ENCODE assay signal across 20 mouse cellular contexts in the genomic region with DNA sequence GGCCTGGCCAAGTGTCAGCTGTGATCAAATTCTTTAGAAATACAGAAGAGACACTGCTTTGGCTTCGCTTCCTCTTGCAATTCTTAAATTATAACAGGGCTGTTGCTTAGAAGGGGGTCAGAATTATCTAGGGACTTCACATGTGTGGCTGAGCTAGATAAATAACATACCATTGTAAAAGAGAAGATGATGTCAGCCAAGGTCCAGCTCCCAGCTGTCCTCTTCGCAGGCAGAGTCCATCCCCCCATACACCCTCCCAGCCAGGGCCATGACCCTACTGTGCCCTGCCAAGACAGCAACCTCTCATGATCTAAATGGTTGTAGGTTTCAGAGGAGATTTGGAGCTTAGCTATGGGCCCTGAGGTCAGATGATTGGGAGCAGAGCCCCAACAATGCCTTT. TPM values are rescaled to one million over a fixed set of nuclear protein-coding genes. Genes with fewer than 3 reads are reported as not detected.
A peak's percentile ranks its signal among the peaks of the same experiment; 100 is the strongest.
DNase-seq lines count a peak whose midpoint lies in the region; ATAC-seq and TF ChIP-seq lines count a peak whose summit lies in the region.
"Had no signal": no experiment of that assay in that cellular context is flagged by ENCODE, and none has a peak within 500 bp of the region (broad histone marks: within the 10 kb centered on the region; RNA-seq: fewer than 3 reads in every experiment).

No protein-coding gene starts in this region.

- TF ChIP-seq POLR2A in myocyte (IDR thresholded peaks at IDR 0.05; ENCODE audit: insufficient read length, low read depth) = no peak

- H3K27ac ChIP-seq in hindbrain, embryonic 16.5 days (ENCODE audit: low read depth, low read length) = no peak overlapping the region
- H3K27ac ChIP-seq: hindbrain, embryonic 14.5 days had no signal

- no peaks in the 10 kb centered on the region for H3K9me3 ChIP-seq in hindbrain, embryonic 16.5 days (ENCODE audit: control insufficient read depth, low read length)
- H3K9me3 ChIP-seq: G1E had no signal

- H3K4me1 ChIP-seq in hindbrain, embryonic 16.5 days (ENCODE audit: control insufficient read depth, insufficient read depth, low read depth, low read length) = no peaks in the 10 kb centered on the region; the same call in 1 of the 2 replicates

- no peak overlapping the region for H3ac ChIP-seq in myocyte (ENCODE audit: control insufficient read depth, insufficient read length)

- no peaks in the 10 kb centered on the region for H3K36me3 ChIP-seq in myocyte (ENCODE audit: control insufficient read depth, insufficient read depth)
- no peaks in the 10 kb centered on the region for H3K36me3 ChIP-seq in hindbrain, embryonic 16.5 days (ENCODE audit: control insufficient read depth, insufficient read depth, low read length)
- H3K36me3 ChIP-seq: G1E had no signal

- H3K79me2 ChIP-seq in myocyte (ENCODE audit: control insufficient read depth, insufficient read depth) = no peaks in the 10 kb centered on the region

- peak; percentile 62 for DNase-seq in kidney, postnatal 10 days
- DNase-seq in kidney, postnatal 25 days = no peak
- DNase-seq in gastrocnemius, postnatal 14 days = peak; percentile 65
- DNase-seq in heart, postnatal 10 days = peak; percentile 62 to 64
- no peak for DNase-seq in embryo, embryonic 11 days
- DNase-seq: adrenal gland, adult 8-10 months; cerebellum, postnatal 10 days; midbrain, embryonic 14.5 days; retina, postnatal 1 day; thymus, adult 18-20 months had no signal

- intact Hi-C loops in gastrocnemius, postnatal 14 days (cut with DNase I; ENCODE audit: low total_unique reads) = no loop called here
- intact Hi-C loops in heart, postnatal 10 days (cut with DNase I) = loop anchor here (5.0 kb wide), 1 partner anchor 38 kb away; no protein-coding TSS in a partner anchor

- H3K4me2 ChIP-seq in myocyte (ENCODE audit: low read depth) = peak overlapping the region; percentile 7
- no peak overlapping the region for H3K4me2 ChIP-seq in hindbrain, embryonic 16.5 days (ENCODE audit: low read length)
- H3K4me2 ChIP-seq: hindbrain, embryonic 14.5 days had no signal

- no peak overlapping the region for H3K4me3 ChIP-seq in myocyte
- H3K4me3 ChIP-seq in hindbrain, embryonic 16.5 days (ENCODE audit: low read length) = no peak overlapping the region
- H3K4me3 ChIP-seq: erythroblast, embryonic 14.5 days had no signal

- H3K27me3 ChIP-seq in myocyte (ENCODE audit: control insufficient read depth, insufficient read depth, insufficient read length) = no peaks in the 10 kb centered on the region
- H3K27me3 ChIP-seq in hindbrain, embryonic 16.5 days (replicated peaks; ENCODE audit: control insufficient read depth, insufficient read depth, low read length) = no peaks in the 10 kb centered on the region

- no peak overlapping the region for H3K9ac ChIP-seq in hindbrain, embryonic 16.5 days (ENCODE audit: low read depth, low read length)
- H3K9ac ChIP-seq: hindbrain, embryonic 14.5 days had no signal

- 73% methylated on average over 2 of the region's 2 CpGs for WGBS in hindbrain, embryonic 16.5 days

- no peak for ATAC-seq in hindbrain, embryonic 16.5 days
- ATAC-seq: CD4-positive, CD25-positive, alpha-beta regulatory T cell, adult 4 months; forebrain, embryonic 14.5 days; intestine, postnatal 0 days had no signal

TF ChIP-seq in myocyte, 11 proteins besides CTCF, POLR2A, EP300 and RAD21:
- TF ChIP-seq POLR2AphosphoS2 (IDR thresholded peaks at IDR 0.05; ENCODE audit: insufficient read length, low read depth) = no peak
- peak; percentile 29 for TF ChIP-seq TCF12 (IDR thresholded peaks at IDR 0.05; ENCODE audit: insufficient read depth, poor library complexity, severe bottlenecking)
- peak; percentile 29 for TF ChIP-seq TCF3 (IDR thresholded peaks at IDR 0.05; ENCODE audit: insufficient read length, low read depth)
- peak; percentile 68 to 91 (median 71) for TF ChIP-seq MYOG (IDR thresholded peaks at IDR 0.05; ENCODE audit: control insufficient read depth in 1 of 3, insufficient read depth in 1 of 3, insufficient read length in 2 of 3, low read depth in 2 of 3)
- peak; percentile 29 to 89 (median 83) for TF ChIP-seq MYOD1 (IDR thresholded peaks at IDR 0.05; ENCODE audit: control insufficient read depth in 1 of 3, insufficient read length in 2 of 3, low read depth in 2 of 3)

RNA-seq across cellular contexts. Expression of a gene that starts 27.5 kb away (rescaled TPM):
- 1 to 10 TPM; 6.4 to 6.9 TPM for total RNA-seq in gastrocnemius, postnatal 14 days (2021)
- 10 to 100 TPM in 1 of 2 experiments, 1 to 10 TPM in 1; 9.4 to 12.6 TPM for total RNA-seq in heart, postnatal 10 days (2021)
- 39.3 TPM for polyA plus RNA-seq in myocyte (2012; fragmentation: generic; extraction: Trizol)
- polyA plus RNA-seq in hindbrain, embryonic 16.5 days (2015; fragmentation: Nextera tagmentation; extraction: Ambion mirVana) = 50.1 and 53.5 TPM in 2 replicates

RNA-seq across cellular contexts. Expression of a gene that starts 28.3 kb away (rescaled TPM):
- total RNA-seq in gastrocnemius, postnatal 14 days (2021) = 10 to 100 TPM; 62.5 to 62.6 TPM
- total RNA-seq in heart, postnatal 10 days (2021) = 100 to 1,000 TPM; 143 to 154 TPM
- polyA plus RNA-seq in myocyte (2012; fragmentation: generic; extraction: Trizol) = 167 TPM
- 29.7 and 34.2 TPM in 2 replicates for polyA plus RNA-seq in hindbrain, embryonic 16.5 days (2015; fragmentation: Nextera tagmentation; extraction: Ambion mirVana)
- total RNA-seq: megakaryocyte, adult 5-6 weeks; neutrophil, adult 5-6 weeks had no signal
- polyA plus RNA-seq: G1E had no signal

Comparison
In these comparisons a context has a peak if more than half of its experiments do, and no peak if none do; other contexts are left out.
1. DNase-seq: peak in kidney, postnatal 10 days (single experiment), gastrocnemius, postnatal 14 days (single experiment) and heart, postnatal 10 days (2 of 2); none in kidney, postnatal 25 days (0 of 2) and embryo, embryonic 11 days (single experiment).